Mouse (Mus musculus): ENCODE data around the gene Xylt1.

Gene Xylt1

DNA sequence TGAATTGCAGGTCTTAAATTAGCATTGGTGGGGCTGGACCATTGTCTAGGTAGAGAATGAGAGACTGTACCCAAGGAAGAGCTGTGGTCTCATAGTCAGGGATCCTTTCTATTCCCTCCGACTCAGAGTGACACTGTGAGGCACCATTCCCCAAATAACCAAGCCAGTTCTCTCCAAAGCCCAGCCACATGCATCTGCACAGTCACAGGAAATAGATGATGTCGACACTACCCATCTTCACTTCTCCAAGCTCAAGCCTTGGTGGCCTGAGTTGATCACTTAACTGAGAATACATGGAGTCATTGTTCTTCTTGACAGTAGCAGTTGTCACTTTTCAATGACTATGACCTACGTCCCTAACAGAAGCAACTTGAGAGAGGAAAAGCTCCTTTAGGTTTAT lies 100.6 kb downstream of the Xylt1 start:
- DNase-seq (ENCODE audit: low spot score) = no peak

DNA sequence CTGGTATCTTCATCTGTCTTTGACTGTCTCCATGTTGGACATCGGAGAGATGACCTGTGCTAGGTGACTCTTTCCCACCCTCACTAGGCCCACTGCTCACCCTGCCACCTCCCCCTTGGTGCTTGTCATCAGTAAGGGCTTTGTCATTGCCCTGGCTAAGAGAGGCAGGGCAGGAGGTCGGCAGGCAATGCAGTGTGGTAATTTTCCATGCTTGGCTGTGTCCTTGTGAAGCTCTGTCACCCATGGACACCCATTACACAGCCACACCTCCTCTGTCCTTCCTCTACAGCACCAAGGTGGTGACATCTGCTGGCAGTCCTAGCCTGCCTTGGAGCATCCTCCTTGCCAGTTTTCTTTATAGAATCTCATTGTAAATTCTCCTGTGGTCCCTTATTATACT lies 101.9 kb downstream of the Xylt1 start:
- DNase-seq (ENCODE audit: low spot score) = no peak

DNA sequence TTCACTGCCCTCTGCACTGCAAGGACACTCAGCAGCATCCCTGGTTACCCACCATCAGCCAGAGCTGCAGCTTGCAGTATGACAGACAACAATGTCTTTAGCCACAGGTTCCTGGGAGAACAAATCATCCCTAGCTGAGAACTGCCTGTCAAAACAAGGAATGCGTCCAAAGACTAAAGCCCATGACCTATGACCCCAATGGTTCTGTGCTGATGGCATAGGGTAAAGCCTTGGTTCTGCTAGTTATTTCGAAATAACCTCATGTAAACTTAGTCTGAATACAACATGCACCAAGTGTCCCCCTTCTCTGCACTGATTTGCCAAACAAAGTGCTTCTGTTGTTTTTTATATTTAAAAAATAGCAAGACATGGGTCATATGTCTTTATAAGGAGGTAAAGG lies 103.8 kb downstream of the Xylt1 start:
- DNase-seq (ENCODE audit: low spot score) = no peak

DNA sequence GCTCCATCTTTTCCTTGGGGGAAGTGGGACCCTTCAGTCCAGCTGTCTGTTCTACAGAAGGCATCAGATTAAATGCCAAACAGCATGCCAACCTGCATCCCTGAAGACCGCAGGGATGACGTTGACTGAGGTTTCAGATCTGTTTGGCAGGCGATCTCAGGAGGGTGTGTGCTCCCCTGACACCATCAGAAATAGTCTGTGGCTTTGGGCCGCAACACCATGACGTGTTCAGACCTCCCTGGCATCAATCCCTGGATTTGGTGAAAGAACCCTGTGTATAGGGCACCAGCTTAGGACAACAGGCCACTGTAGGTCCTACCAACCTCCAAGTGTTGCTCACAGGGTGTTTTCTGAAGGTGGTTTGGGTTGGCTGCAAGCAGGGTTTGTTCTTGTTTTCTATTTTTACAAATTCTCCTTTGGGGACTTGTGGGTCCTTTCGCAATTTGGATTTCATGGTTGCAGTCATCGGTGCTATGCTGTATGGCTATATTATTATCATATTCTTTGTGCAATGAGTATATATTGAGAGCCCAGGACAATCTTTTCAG lies 104.3 kb downstream of the Xylt1 start:
- DNase-seq (ENCODE audit: low spot score) = no peak

DNA sequence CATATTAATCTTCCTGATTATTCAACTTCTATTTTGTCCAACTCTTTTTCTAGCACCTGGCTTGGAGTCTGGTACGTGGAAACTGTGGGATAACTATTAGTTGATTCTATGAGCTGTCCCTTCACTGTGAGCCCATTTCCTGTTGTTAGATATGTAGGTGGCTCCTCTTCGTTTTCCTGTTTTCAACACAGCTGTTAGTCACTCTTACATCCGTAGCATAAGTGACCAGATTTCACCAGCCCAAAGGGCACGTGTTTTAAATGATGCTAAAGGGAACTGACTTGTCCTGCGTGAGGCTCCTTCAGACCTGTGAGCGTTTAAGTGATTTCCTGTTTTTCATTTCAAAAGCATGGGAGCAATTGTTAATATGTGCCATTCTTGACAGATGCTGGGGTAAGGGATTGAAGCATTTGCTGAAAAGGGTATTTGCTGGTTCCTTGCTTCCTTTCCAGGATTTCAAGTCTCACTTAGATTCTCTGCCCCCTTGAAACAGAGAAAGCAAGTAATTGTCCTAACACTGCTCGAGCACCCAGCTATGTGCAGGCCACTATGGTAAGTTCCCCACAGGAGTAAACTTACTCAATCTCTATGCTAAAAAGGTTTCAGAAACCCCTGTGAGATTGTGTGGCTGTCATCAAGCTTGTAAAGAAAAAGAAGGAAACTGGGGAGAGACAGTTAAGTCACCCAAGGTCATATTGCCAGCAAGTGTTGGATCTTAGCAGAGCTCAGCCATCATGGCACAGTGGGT lies 105.8 kb downstream of the Xylt1 start:
- no peak for DNase-seq (ENCODE audit: low spot score)

DNA sequence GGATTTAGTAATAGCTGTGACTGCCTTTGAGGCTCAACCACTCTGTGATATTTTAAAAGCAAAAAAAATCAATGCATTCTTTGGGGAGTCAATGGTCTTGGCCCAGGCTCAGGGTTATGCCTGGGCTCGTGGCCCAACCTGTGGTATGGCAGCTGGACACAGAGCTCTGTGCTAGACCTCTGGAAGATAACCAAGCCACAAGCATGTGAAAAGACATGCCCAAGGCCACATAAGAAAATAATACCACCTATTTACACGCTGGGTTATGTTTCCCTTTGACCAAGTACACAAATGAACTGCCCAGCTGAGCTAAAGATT lies 106.4 kb downstream of the Xylt1 start:
- no peak for DNase-seq (ENCODE audit: low spot score)

DNA sequence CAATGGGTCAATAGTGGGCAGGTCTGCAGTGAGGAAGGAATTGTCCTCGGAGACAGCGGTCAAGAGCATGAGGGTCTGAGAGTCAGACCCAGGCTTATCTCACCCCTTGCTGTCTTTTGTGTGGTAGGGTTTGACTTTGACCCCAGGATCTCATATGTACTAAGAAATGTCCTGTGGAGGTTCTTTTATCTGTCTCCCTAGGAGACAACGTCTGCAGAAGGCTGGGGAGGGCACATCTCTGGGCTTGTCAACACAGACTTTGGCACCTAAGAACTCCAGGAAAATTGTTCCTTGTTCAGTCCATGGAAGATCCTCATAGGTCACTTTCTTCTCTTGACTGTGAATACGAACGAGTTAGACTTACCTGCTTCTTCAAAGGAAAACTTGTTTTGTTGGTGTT lies 109.2 kb downstream of the Xylt1 start:
- peak; percentile 42 for DNase-seq (ENCODE audit: low spot score)

DNA sequence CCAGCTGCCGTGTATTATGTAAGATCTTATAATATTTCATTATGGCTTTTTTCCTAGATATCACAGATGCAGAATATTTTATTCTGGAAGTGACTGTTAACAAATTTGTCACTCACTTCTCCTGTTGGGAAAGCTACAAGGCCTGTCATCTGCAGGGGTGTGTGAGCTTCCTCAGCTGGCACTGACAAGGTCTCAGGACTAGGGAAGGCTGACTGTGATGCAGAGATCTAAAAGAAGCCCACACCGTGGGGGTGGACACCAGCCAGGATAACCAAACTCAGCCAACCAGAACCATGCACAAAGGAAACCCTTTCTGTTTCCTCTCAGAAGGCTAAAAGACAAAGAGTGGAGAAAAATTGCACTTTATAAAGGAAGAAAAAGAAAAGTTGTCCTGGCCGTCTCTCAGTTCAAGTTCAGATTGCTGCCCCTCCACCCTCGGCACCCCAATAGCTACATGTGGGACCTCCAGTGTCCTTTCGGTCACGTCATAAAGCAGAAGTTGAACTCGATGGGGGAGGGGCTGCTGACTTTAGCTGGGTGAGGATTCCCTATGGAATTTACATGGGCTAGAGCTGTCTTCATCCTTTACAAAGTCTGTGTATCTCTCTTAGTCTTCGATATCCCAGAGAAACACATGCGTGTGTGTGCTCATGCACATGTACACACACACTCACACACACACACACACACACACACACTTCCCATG lies 109.9 kb downstream of the Xylt1 start:
- DNase-seq (ENCODE audit: low spot score) = no peak

DNA sequence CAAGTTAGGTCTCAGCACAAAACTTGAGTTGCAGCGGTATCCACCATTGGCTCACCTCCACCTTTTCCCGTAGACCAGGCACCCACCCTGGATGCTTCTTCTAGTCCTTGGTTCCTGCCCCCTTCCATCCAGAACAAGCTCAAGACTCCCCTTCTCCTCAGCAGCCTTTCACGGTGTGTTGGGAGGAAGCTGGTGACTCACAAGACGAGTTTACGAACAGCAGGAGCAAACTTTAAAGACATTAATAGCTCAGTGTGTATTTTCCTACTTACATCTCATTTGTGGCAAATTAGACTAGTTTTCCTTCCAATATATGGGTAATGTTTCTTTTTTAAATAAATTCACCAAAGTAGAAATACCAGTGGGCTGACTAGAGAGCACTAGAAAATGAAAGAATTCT lies 110.7 kb downstream of the Xylt1 start:
- DNase-seq (ENCODE audit: low spot score) = no peak

DNA sequence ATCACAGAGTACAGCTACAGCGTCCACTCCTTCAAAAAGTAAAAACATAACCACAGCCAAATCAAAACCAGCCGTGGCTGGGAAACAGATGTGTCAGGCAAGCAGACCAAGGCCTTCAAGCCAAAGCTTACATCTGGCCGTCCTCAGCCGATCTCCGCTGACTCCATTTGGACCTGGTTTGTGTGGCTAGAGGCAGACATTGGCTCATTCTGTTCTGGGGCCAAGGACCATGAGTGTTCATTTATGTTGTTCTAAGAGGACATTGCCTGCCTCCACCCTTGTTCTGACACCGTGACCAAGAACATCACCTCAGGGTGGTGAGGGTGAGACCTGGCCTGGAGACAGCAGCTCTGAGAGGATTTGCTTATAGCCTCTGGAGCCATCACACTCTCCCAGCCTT lies 113.4 kb downstream of the Xylt1 start:
- DNase-seq (ENCODE audit: low spot score) = no peak

DNA sequence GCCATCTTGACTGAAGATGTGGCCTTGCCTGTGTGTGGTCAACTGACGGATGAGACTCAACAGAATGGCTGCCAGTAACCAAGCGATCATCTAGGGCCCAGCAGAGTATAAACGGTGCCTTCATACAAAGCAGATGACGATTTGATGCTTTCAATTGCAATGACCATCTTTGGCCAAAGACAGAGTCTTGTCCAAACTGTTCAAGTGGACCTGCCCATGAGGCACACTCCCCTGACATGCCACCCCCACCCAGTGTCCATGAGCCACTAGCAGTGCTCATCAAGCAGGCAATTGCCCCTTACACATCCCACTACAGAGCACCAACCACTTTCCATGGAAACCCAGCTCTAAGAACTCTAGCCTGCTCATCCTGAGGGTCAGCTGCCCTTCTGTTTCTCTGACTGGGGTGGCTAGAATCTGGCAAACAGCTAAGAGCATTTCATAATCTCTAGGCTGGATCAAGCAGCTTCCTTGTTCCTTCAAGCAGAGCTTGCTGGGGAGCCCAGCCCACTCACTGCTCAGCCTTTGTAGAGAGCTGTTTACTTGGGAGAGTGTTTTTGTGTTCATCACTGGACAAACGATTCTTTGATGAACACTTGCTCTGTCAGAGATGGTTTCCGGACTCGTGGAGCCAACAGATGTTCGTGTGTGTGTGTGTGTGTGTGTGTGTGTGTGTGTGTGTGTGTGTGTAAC lies 114.0 kb downstream of the Xylt1 start:
- no peak for DNase-seq (ENCODE audit: low spot score)

DNA sequence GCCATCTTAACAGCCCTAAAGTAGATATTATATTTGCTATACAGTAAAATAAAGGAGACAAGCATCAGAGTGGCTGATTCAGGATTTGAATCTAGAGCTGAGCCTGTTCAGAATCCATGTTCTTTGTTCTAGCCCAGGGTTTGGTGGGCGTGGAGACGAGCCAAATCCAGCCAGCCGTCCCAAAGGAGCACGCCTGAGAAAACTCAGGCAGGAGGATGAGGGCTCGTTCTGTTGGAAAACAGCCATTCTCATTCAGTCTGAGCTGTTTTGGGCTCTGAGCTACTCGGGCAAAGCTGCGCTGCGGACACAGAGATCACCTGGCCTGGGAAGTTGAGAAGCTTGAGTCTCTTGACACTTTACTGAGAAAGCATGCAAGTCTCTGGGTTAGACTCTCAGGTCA lies 115.0 kb downstream of the Xylt1 start:
- DNase-seq (ENCODE audit: low spot score) = no peak

DNA sequence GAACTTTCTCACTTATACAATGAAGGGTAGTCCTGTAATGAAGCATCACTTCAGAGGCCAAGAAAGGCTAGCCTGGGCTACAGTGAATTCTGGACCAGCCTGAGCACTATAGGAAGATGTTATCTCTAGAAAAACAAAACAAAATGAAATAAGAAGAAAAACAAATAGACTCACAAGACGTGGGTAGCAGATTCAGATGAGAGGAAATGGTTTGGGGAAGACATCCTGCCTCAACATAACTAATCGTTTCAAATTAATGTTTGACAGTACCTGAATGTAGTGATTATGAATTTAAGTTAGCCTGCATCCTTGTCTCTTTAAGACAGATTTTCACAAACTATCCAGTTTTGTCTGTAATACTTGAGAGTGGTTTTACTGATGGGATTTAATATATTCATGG lies 117.4 kb downstream of the Xylt1 start:
- DNase-seq (ENCODE audit: low spot score) = no peak

DNA sequence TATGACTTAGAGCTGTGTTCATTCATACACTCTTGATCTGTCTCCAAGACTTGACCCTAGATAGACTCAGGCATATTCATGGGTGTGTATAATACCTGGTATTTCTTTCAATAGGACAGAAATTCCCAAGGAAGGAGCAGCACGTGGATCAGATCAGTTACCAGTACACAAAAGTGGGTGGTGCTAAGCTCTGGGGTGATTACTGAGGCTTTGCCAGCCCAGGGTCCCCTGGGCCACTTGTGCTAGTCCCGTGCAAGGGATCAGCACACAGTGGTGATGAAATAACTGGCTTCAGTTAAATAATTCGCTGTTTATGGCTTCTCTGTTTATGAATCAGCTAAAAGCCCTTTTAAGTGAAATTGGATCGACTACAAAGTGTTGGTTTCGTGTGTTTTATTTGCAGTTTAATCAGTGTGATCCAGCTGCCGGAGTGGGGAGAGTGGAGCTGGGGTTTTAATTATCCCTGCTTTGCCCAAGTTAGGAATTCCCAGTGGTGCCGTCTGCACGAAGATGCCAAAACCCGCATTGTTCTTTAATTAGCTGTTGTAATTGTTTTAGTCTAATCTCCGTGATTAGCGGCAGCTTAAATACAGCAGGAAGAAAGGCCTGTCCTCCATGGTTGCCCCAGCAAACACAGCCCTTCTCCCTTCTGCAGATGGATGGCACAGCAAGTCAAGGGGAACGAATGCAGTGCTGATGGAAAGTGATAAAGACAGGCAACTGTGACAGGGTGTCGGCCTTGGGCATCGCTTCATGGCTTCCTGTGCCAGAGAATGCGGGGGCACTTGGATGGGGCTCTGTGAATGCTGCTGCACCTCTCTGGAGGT lies 120.8 kb downstream of the Xylt1 start:
- DNase-seq (ENCODE audit: low spot score) = no peak

DNA sequence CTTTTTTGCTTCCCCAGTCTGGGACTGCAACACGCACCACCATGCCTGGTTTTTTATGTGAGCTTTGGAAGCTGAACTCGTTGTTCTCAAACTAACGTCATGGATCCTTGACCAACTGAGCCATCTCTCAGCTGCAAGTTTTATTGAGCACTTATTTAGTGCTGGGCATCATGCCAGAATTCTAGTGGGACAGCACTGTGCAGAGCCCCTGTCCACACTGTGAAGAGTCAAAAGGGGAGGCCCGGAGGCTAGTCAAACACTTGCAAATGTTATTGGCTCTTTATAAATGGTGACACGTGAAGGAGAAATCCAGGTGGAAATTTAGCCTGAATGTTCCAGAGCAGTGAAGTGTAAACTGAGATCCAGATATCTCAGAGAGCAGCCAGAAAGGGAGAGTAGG lies 121.6 kb downstream of the Xylt1 start:
- DNase-seq (ENCODE audit: low spot score) = no peak

DNA sequence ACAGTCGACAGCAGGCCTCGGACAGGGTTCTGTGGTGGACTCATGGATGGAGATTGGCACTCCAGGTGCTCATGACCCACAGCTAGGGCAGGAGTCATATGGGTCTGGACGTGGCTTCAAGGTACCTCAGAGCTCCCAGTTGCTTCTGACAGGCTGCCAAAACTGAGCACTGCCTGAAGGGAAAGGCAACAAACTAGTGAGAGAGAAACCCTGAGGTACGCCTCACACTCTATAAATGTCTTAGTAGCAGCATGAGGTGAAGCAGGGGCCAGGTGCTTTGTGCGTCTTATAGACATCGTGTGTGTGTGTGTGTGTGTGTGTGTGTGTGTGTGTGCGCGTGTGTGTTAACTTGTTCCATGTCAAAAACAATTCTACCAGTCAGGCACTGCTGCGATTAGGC lies 122.9 kb downstream of the Xylt1 start:
- no peak for DNase-seq (ENCODE audit: low spot score)

DNA sequence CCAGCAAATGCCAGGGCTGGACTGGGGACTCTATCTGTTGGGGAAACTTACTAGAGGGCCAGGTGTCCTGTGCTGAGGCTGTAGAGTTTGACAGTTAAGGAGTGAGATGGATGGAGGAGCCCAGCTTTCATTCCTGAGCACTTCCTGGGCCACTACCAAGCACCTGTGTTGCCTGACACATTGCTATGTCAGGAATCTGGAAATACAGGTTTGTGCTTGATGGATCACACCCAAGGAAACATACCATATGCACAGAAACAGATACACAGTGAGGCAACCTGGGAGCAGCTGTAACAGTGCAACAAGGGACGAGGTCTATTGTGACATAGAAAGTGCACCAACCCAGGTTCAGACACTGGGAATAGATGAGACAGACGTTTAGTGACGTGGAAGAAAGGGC lies 125.0 kb downstream of the Xylt1 start:
- no peak for DNase-seq (ENCODE audit: low spot score)

DNA sequence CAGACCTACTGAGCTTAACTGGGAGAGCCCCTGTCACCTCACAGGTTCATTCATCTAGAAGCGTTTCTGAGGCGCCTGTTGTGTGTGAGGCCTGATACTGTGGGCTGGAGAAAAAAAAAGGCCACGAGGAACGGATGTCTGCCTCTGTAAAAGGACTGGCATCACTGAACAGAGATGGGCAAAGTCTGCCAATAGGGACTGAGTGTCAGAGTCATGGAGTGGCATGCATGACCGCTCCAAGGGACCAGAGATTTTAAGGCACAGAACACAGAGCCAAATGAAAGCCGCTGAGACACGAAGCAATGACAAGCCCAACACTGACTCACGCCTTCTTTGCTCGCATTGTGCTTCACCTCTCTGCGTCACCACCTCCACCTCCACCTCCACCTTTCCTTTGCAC lies 126.6 kb downstream of the Xylt1 start:
- no peak for DNase-seq (ENCODE audit: low spot score)

DNA sequence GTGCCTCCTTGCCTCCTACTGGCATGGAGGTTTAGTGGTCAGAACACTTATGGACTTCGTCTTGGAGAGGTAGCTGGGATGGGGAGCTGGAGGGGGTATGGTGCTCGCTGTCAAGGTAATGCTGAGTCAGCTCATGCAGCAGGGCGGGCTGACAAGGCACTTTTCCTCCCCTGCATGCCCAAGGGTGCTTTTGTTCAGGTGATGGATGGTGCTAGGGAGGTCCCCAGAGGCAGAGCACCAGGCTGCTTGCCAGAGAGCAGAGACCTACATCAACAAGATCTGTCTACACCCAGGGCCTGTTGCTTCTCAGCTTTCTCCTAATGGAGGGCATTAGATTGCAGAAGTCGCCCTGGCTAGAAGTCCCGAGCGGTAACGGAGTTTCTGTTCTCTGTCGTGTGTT lies 127.3 kb downstream of the Xylt1 start:
- no peak for DNase-seq (ENCODE audit: low spot score)

DNA sequence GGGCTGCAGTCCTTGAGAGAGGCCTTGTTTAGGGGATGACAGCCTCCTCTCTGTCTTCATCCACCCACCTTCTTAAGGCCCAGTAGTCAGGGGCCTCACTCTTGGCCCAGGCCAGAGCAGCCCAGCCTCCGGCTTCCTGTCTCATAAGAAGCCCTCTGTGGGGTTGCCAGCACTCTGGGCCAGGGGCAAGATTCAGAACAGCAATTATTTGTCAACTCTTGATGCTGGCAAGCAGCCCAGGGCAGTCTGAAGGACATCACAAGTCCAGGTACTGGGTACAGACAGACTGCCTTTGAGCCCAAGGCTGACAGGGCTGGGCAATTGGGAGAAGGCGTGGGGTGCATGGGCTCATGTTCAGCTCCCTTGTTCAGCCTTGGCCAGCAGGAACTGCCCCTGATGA lies 129.3 kb downstream of the Xylt1 start:
- DNase-seq (ENCODE audit: low spot score) = no peak

DNA sequence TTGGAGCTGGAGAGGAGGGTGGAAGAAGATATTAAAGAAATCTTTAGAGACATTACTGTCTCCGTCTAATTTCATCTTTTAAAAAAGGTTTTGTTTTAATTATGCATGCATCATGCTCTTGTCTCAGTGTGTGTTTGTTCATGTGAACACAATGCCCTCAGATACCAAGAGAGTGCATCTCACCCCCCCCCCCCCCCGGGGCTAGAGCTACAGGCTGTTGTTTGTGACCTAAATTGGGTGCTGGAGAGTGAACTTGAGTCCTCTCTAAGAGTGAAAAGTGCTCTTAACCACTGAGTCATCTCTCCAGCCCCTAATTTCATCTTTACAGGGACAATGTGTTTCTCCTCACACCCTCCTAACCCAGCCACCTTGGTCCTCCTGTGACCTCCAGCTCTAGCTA lies 131.5 kb downstream of the Xylt1 start:
- no peak for DNase-seq (ENCODE audit: low spot score)

DNA sequence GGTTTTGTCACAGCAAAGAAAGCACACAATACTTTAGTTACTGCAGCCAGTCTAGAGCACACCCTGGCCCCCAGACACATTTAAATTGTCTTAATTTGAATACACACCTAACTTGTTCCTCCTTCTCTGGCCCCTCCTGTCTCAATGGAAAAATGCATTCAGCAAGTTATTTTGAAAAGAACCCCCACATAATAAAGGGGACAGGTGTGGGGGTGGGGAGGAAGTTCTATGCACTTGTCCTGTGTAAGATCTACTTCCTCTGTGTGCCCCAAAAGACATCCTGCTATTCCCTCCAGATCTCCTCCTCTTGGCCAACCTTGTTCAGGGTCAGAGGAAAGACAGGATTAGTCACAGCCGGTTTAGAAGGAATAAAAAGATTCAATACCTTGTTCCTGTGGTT lies 135.0 kb downstream of the Xylt1 start:
- no peak for DNase-seq (ENCODE audit: low spot score)
